Mouse (Mus musculus): ENCODE measurements at regions not wholly inside any gene's neighbourhood (a gene's known extent, or its start where the extent isn't known, plus 50 kb on each side); places are given as distances from the start of the nearest gene placed in this dataset.

- Histone ChIP-seq H3K27ac (ENCODE audit: insufficient read depth, low read depth, low read length, poor library complexity, severe bottlenecking) (no peak overlapping the region), H3K9me3 (ENCODE audit: control insufficient read depth, insufficient read depth, low read depth, low read length) (no peaks in the 10 kb centered on the region), H3K36me3 (ENCODE audit: control insufficient read depth, insufficient read depth, low read length, poor library complexity, severe bottlenecking) (no peaks in the 10 kb centered on the region), H3K9ac (ENCODE audit: insufficient read depth, low read depth, low read length, poor library complexity, severe bottlenecking) (no peak overlapping the region), H3K4me3 (ENCODE audit: insufficient read depth in 1 of 2, low read depth in 1 of 2, low read length in 2 of 2, poor library complexity in 1 of 2, severe bottlenecking in 1 of 2) (no peak overlapping the region), H3K4me1 (ENCODE audit: control insufficient read depth in 2 of 2, insufficient read depth in 2 of 2, low read length in 2 of 2, poor library complexity in 1 of 2) (no peaks in the 10 kb centered on the region)
- no peak for DNase-seq (ENCODE audit: low read depth, low spot score)
- in situ Hi-C loops (cut with MboI; ENCODE audit: low sequenced_read_pairs in 2 of 2, unreplicated experiment in 2 of 2) = no loop called here
- no peak for TF ChIP-seq MAFK (IDR thresholded peaks at IDR 0.05; ENCODE audit: insufficient read depth, low read depth, low read length)
- no peak for TF ChIP-seq ZNF384 (IDR thresholded peaks at IDR 0.05; ENCODE audit: low read depth, low read length)
- no peak for TF ChIP-seq CHD2 (IDR thresholded peaks at IDR 0.05; ENCODE audit: low read depth, low read length)
- TF ChIP-seq HCFC1 (IDR thresholded peaks at IDR 0.05; ENCODE audit: borderline replicate concordance, insufficient read depth, low read length) = no peak
- no peak for TF ChIP-seq ZC3H11A (IDR thresholded peaks at IDR 0.05; ENCODE audit: borderline replicate concordance, low read depth, low read length)
Measured at GRCm38 (mm10) chr9:47985356-47986111, 176.3 kb upstream of the Nxpe4 start.

DNA sequence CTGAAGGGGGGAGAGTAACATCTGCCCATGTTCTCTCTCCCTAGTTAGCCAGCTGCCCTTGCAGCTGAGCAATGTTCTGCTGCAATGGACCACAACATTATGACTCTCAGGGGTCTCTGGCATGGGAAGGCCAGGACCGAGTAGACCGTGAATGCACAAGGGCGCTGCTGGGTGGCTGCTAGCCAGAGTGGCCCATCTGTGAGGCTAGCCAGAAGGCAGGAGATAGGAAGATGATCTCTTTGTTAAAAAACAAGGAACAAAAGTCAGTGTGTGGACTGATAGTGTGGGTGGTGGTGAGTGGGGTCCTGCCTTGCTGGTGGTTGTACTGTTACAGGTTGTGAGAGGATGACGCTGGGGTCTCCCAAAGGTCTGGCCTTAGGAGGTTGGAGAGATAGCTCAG is 174.6 kb upstream of the Nxpe4 start:
- DNase-seq (ENCODE audit: low read depth, low spot score) = no peak
- in situ Hi-C loops (cut with MboI; ENCODE audit: low sequenced_read_pairs in 2 of 2, unreplicated experiment in 2 of 2) = no loop called here
- H3K9me3 ChIP-seq (ENCODE audit: control insufficient read depth, insufficient read depth, low read depth, low read length) = no peaks in the 10 kb centered on the region
- TF ChIP-seq MAFK (IDR thresholded peaks at IDR 0.05; ENCODE audit: insufficient read depth, low read depth, low read length) = no peak
- TF ChIP-seq CHD2 (IDR thresholded peaks at IDR 0.05; ENCODE audit: low read depth, low read length) = no peak
- no peak for TF ChIP-seq ZC3H11A (IDR thresholded peaks at IDR 0.05; ENCODE audit: borderline replicate concordance, low read depth, low read length)
- TF ChIP-seq HCFC1 (IDR thresholded peaks at IDR 0.05; ENCODE audit: borderline replicate concordance, insufficient read depth, low read length) = no peak
- no peak for TF ChIP-seq ZNF384 (IDR thresholded peaks at IDR 0.05; ENCODE audit: low read depth, low read length)
- H3K27ac ChIP-seq (ENCODE audit: insufficient read depth, low read depth, low read length, poor library complexity, severe bottlenecking) = no peak overlapping the region
- no peaks in the 10 kb centered on the region for H3K36me3 ChIP-seq (ENCODE audit: control insufficient read depth, insufficient read depth, low read length, poor library complexity, severe bottlenecking)
- H3K4me3 ChIP-seq (ENCODE audit: insufficient read depth in 1 of 2, low read depth in 1 of 2, low read length in 2 of 2, poor library complexity in 1 of 2, severe bottlenecking in 1 of 2) = no peak overlapping the region
- no peak overlapping the region for H3K9ac ChIP-seq (ENCODE audit: insufficient read depth, low read depth, low read length, poor library complexity, severe bottlenecking)
- H3K4me1 ChIP-seq (ENCODE audit: control insufficient read depth in 2 of 2, insufficient read depth in 2 of 2, low read length in 2 of 2, poor library complexity in 1 of 2) = no peaks in the 10 kb centered on the region

- Histone ChIP-seq H3K4me3 (ENCODE audit: insufficient read depth in 1 of 2, low read depth in 1 of 2, low read length in 2 of 2, poor library complexity in 1 of 2, severe bottlenecking in 1 of 2) (no peak overlapping the region), H3K27ac (ENCODE audit: insufficient read depth, low read depth, low read length, poor library complexity, severe bottlenecking) (no peak overlapping the region), H3K4me1 (ENCODE audit: control insufficient read depth in 2 of 2, insufficient read depth in 2 of 2, low read length in 2 of 2, poor library complexity in 1 of 2) (no peaks in the 10 kb centered on the region), H3K36me3 (ENCODE audit: control insufficient read depth, insufficient read depth, low read length, poor library complexity, severe bottlenecking) (no peaks in the 10 kb centered on the region), H3K9ac (ENCODE audit: insufficient read depth, low read depth, low read length, poor library complexity, severe bottlenecking) (no peak overlapping the region), H3K9me3 (ENCODE audit: control insufficient read depth, insufficient read depth, low read depth, low read length) (no peaks in the 10 kb centered on the region)
- in situ Hi-C loops (cut with MboI; ENCODE audit: low sequenced_read_pairs in 2 of 2, unreplicated experiment in 2 of 2) = no loop called here
- no peak for DNase-seq (ENCODE audit: low read depth, low spot score)
- TF ChIP-seq HCFC1 (IDR thresholded peaks at IDR 0.05; ENCODE audit: borderline replicate concordance, insufficient read depth, low read length) (no peak), ZNF384 (IDR thresholded peaks at IDR 0.05; ENCODE audit: low read depth, low read length) (no peak), CHD2 (IDR thresholded peaks at IDR 0.05; ENCODE audit: low read depth, low read length) (no peak), MAFK (IDR thresholded peaks at IDR 0.05; ENCODE audit: insufficient read depth, low read depth, low read length) (no peak), ZC3H11A (IDR thresholded peaks at IDR 0.05; ENCODE audit: borderline replicate concordance, low read depth, low read length) (no peak)
Measured at GRCm38 (mm10) chr9:47994671-47995070, 167.2 kb upstream of the Nxpe4 start.

- TF ChIP-seq HCFC1 (IDR thresholded peaks at IDR 0.05; ENCODE audit: borderline replicate concordance, insufficient read depth, low read length) (no peak), CHD2 (IDR thresholded peaks at IDR 0.05; ENCODE audit: low read depth, low read length) (no peak), MAFK (IDR thresholded peaks at IDR 0.05; ENCODE audit: insufficient read depth, low read depth, low read length) (no peak), ZNF384 (IDR thresholded peaks at IDR 0.05; ENCODE audit: low read depth, low read length) (no peak), ZC3H11A (IDR thresholded peaks at IDR 0.05; ENCODE audit: borderline replicate concordance, low read depth, low read length) (no peak)
- no peak overlapping the region for H3K4me3 ChIP-seq (ENCODE audit: insufficient read depth in 1 of 2, low read depth in 1 of 2, low read length in 2 of 2, poor library complexity in 1 of 2, severe bottlenecking in 1 of 2)
Measured at GRCm38 (mm10) chr9:47999632-48000031, 162.2 kb upstream of the Nxpe4 start.

More at GRCm38 (mm10) chr9:47999632-48000031, 162.2 kb upstream of the Nxpe4 start:
- no peak overlapping the region for H3K27ac ChIP-seq (ENCODE audit: insufficient read depth, low read depth, low read length, poor library complexity, severe bottlenecking)
- no peaks in the 10 kb centered on the region for H3K4me1 ChIP-seq (ENCODE audit: control insufficient read depth in 2 of 2, insufficient read depth in 2 of 2, low read length in 2 of 2, poor library complexity in 1 of 2)
- in situ Hi-C loops (cut with MboI; ENCODE audit: low sequenced_read_pairs in 2 of 2, unreplicated experiment in 2 of 2) = no loop called here
- no peaks in the 10 kb centered on the region for H3K36me3 ChIP-seq (ENCODE audit: control insufficient read depth, insufficient read depth, low read length, poor library complexity, severe bottlenecking)
- no peak overlapping the region for H3K9ac ChIP-seq (ENCODE audit: insufficient read depth, low read depth, low read length, poor library complexity, severe bottlenecking)
- DNase-seq (ENCODE audit: low read depth, low spot score) = no peak
- no peaks in the 10 kb centered on the region for H3K9me3 ChIP-seq (ENCODE audit: control insufficient read depth, insufficient read depth, low read depth, low read length)
